Mouse (Mus musculus) common myeloid progenitor, adult 5-6 weeks (primary cell): ENCODE results near the gene Nudt14. TPM values are rescaled to one million over a fixed set of nuclear protein-coding genes. Genes with fewer than 3 reads are reported as not detected.

ENCODE experiments used
- ATAC-seq: replicated peaks from 2 replicates; pipeline ENCODE4 v1.8.0; 2016; ENCODE audit warnings: low read depth, mild to moderate bottlenecking, moderate TSS enrichment, inconsistent platforms; ENCODE audit not compliant: poor library complexity, severe bottlenecking
- total RNA-seq: library from RNA; stranded (forward); fragments of 200-1000, 187-1606 nt; gene quantifications from 2 replicates; pipeline ENCODE4 v1.2.3, GENCODE M21; 2017

Gene Nudt14
- 17.4 and 27.8 TPM in 2 replicates for total RNA-seq

DNA sequence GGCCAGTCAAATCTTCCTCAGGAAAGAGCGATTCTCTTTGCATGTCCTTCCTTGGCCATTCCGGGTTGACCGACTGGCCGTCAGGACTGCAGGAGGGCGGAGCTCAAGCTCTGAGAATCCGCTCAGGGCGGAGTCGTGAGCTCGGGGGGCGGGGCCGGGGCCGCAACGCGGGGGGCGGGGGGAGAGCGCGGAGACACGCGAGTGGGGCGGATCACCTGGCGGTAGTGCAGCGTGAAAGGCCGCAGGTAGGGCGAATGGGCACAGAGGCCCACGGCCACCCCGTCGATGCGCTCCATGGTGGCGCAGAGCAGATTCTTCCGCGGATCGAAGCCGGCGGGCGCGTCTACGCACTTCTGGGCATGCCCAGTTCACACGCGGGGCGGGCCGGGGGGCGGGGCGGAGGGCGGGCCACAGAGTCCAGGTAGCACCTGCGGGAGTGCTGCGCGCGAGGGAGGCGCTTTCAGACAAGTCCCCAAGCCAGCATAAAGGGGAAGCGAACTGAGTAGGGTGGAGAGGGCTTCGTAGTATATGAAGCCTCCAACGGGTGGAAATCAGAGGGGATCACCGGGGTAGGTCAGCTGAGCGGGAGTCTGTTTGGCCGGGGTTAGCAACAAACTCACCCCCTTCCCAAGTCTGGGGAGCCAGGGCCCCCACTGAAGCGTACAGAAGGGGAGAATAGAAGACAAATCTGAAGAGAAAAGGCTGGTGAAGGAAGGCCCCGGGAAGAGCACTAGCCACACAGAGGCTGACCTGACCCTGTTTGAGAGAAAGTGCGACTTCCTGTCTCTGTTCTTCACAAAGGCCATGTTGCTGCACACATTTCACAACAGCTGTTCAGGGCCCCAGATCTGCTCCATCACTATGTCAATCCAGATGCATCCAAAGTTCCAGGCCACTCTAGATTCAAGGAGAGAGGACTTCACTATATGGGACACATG lies at the start of gene Nudt14:
Gene Nudt14, minus strand, starts transcription at position 349 of the 938 bp plus-strand sequence.
- peak; percentile 71 for ATAC-seq

- peak; percentile 37 for ATAC-seq
Observed at GRCm38 (mm10) chr12:112991444-112991843, 49.5 kb upstream of the Nudt14 start.

DNA sequence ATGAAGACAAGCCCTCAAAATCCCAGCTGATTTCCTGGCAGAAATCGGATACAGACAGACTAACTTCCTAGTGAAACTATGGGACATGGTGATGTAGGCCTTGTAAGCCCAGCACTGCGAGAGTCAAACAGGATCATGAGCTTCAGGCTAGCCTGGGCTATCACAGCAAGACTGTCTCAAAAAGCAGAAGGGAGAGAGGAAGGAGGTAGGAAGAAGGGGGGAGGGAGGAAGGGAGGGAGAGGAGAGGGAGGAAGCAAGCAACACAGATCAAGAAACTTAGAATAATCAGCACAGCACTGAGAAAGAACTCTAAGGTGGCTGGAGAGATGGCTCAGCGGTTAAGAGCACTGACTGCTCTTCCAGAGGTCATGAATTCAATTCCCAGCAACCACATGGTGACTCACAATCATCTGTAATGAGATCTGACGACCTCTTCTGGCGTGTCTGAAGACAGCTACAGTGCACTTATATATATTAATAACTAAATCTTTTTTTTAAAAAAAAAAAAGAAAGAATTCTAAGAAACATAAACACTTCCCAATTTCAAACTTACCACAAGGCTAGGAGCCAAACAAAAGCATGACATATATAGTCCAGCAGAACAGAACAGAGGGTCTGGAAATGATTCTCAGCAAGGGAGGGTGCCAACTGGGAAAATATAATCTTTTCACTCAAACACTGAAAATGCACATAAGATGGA lies 48.9 kb upstream of the Nudt14 start:
- no peak for ATAC-seq

- ATAC-seq, result 0 out of 2 replicates have a peak, but pooled peaks have one; percentile 34
Observed at GRCm38 (mm10) chr12:112987877-112988276, 46.0 kb upstream of the Nudt14 start.

DNA sequence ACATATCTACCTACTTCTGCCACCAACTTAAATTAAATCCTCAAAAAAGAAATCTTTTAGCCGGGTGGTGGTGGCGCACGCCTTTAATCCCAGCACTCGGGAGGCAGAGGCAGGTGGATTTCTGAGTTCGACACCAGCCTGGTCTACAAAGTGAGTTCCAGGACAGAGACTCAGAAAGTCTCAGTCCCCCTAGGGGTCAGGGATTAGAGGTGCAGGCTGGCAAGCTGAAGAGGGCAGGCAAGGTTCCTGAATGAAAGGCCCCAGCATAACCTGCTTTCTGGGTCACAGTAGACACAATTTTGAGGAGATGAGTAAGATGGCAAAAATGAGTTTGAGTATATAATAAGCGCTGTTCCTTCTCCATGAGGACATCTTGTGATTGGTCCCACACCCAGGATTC lies 43.4 kb upstream of the Nudt14 start:
- ATAC-seq, result peak; percentile 77; the same call in 1 of the 2 replicates

GRCm38 (mm10) chr12:112982031-112982430 lies 40.1 kb upstream of the Nudt14 start:
- ATAC-seq, result no peak

DNA sequence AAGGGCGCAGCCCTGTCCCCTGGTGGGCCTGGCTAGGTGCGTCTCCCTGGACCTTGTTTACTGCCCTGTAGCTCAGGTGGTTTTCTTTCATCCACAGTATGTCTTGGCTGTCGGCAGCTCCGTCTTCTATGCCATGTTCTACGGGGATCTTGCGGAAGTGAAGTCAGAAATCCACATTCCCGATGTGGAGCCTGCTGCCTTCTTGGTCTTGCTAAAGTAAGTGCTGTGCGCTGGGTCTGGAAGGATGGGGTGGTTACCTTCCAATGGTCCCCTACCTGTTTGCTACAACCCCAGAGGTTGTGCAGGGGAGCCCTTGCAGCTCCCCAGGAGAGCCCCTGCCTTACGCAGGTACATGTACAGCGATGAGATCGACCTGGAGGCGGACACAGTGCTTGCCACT lies 35.2 kb upstream of the Nudt14 start:
- ATAC-seq, result no peak

GRCm38 (mm10) chr12:112976371-112977073 lies 34.6 kb upstream of the Nudt14 start, which contains the start of gene Btbd6:
Gene Btbd6, plus strand, starts transcription at chr12:112976482.
- peak; percentile 88 for ATAC-seq

DNA sequence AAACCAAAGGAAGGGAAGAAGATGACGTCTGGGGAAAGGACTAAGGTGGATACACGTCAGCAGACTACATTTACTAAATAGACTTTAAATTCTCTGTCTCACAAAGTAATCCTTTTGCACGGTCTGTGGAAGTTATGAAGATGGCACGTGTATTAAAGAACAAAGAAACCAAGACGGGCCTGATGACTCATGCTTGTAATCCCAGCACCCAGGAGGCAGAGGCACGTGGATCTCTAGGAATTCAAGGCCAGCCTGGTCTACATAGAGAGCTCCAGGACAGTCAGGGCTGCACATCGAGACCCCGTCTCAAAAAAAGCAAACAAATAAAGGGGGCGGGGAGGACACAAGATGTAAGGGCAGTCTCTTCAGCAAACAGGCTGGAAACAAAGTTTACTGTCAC lies 32.8 kb upstream of the Nudt14 start:
- ATAC-seq, result no peak

- ATAC-seq, result no peak
Observed at GRCm38 (mm10) chr12:112969616-112970015, 27.7 kb upstream of the Nudt14 start.

DNA sequence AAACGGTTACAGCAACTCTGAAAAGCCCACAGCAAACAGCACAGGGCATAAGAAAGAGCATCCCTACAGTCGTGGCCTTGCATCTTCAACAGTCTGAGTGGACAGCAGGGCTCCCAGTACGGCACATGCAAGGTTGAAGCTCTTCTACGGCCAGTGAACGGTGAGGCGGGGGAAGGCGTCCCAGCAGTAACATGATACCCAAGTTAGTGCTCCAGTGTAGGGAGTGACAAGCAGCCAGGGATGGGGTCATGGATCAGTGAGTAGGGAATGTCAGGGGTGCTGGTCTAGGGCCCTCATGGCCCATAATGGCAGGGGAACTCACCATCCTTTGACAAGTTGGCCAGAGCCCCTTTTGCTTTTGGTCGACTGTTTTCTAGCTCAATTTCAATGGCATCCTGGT lies 27.0 kb upstream of the Nudt14 start:
- no peak for ATAC-seq

DNA sequence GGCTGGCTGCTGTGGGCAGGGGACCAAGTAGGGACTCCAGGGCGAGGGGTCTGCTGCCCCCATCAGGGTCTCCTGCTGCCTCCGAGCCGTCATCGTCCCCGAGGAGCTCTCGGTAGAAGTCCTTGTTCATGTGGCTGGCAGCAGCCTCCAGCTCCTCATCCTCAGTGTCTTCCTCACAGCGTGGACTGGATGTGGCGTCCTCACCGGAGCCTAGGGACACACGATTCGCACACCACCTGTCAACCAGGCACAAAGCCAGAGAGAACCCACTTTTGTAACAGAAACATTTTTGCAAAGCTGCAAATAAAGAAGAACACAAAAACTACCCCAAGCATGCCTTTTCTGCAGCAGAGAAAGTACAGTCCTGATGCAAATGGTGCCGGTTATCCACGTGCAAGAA lies 23.9 kb upstream of the Nudt14 start:
- no peak for ATAC-seq

DNA sequence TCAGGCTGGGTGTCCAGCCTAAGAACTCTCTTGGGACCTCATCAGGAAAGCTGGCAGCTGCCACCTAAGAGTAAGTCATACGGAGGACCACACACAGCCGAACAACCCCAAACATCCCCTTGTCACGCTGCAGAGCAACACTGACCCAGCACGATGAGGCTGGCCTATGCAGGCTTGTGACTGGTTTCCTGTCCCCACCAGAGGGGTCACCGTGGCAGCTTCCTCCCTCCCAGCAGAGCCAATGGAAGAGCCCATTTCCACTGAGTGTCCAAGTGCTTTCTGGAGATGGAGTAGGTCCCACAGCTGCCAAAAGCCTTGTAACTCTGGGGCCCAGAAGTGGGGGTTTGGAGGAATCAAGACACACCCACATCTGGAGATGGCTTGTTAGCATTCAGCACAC lies 19.9 kb upstream of the Nudt14 start:
- no peak for ATAC-seq

DNA sequence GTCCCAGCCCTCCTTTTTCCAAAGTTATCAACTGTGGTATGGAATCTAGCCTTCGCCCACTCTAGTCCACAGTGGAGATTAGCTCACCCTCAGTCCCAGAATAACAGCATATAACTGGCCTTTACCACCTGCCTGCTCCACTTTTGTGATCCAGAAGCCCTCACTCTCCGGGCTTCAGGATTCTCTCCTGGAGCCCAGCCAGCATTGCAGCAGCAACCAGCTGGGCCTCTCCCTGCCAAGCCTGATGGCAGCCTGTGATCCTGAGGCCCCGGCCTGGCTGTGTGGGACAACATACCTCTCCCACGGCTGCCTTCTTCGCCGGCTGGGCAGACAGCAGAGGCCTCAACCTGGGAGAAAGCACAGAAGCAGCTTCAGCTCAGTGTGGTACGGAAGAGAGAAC lies 19.5 kb upstream of the Nudt14 start:
- ATAC-seq, result no peak

DNA sequence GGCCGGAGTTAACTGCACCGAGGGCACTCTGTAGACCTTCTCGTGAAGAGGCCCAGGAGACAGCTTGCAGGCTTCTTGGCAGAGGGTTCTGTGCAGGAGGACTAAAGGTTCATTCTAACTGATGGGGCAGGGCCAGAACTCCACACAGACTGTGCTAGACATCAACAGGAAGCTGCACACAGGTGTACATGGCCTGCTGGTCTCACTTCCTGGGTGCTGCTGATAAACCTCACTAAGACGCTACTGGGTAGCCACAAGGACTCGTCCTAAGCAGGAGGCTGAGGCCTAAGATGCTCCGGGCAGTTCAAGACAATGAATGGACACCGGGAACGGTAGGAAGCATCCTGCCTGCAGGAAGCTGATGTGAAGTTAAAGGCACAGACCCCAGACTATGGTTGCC lies 17.5 kb upstream of the Nudt14 start:
- ATAC-seq, result no peak

DNA sequence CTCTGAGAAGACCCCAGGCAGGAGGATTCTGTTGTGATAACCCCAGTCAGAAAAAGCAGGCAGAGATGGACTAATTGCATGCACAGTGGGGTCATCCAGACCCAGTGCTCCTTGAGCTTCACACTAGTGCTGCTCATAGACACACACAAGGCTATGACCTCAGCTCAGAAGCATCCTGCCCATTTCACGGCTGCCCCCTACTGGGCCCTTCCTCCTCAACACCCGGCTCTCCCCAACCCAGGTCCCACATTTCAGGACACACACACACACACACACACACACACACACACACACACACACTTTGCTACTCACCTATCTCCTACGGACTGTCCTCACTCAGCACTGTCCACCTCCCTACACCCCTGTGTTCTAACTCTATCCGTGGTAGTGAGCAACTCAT lies 16.4 kb upstream of the Nudt14 start:
- ATAC-seq, result peak; percentile 50; the same call in 1 of the 2 replicates

DNA sequence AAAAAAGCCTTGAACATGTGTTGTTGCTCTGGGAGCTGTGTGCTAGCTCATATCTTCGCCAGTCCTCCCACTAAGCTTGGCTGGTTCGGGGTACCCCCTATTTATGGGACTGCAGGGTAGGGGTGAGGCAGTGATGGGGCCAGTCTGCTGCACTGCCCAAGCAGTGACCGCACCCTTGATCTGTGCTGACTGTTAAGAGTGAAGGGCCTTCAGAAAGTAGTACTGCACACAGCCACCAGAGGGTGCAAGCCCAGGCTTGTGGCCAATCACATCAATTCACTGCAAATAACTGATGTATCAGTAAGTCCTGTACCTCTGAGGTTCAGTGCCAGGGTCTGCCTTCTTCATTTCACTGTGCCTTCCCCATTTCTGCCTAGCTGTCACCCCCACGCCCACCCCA lies 13.9 kb upstream of the Nudt14 start:
- peak; percentile 67 for ATAC-seq

DNA sequence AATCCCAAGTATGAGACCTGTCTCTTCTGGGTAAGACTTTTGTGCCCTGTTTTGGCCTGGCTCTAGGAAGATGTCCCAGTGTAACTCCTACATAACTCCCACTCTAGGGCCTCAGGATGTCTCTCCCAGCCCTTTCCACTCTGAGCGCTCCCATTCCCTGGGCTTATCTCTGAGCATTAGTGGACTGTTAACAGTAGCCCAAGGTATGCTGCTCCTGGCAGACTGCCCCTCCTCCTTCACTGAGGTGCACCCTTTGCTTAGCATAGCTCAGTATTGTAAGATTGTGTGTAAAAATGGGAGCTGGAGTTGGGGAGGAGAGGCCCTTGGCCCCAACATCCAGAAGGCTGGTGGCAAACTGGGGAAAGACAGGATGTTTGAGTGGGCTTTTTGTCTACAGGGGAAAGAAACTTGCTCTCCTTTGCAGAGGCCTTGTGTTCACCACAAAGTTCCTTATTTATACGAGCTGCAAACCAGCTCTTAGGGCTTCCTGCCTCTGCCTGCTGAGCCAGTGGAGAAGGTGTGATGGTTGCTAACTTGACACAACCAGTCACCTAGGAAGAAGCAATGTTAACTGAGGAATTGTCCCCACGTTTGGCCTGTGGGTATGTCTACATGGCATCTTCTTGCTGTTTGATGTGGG lies 11.1 kb upstream of the Nudt14 start:
- no peak for ATAC-seq

DNA sequence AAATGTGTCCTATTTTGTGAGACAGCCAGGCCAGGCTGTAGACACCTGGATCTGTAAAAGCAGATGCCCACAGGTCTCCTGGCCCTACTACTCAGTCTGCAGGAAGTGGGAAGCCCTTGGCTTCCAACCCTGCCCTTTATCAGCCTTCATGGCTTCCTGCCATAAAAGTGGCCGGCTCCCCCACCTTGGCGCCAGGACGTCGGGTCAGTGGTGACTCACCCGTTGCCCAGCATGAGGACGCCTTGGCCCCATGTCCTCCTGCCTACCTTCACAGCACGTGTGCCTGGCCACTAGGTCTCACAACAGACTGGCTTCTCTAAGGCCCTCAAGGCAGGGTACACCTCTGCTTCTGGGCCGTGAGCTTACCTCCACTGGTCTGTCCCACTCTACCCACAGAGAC lies 10.5 kb upstream of the Nudt14 start:
- no peak; the same call in 1 of the 2 replicates for ATAC-seq
